9 mouse cellular contexts compared by ENCODE assay signal in the genomic region with DNA sequence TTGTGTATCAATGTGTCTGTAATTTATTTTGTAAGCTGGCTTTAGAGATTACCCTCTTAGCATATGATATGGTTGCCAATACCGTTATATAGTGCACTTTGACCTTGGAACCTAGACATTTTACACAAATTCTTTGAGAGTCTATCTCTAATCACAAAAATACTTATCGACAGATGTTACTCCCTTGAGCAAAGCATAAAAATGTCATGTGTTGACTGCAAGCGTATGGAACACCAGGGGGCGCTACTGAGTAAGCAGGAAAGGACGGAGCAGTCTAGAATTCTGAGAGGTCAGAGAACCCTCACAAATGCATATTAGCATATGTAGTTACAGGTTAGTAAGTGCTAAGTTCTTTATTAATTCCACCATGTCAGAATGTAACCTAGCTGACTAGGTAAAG. TPM values are rescaled to one million over a fixed set of nuclear protein-coding genes. Genes with fewer than 3 reads are reported as not detected.
DNase-seq lines count a peak whose midpoint lies in the region; ATAC-seq and TF ChIP-seq lines count a peak whose summit lies in the region.
"Had no signal": no experiment of that assay in that cellular context is flagged by ENCODE, and none has a peak within 500 bp of the region (broad histone marks: within the 10 kb centered on the region; RNA-seq: fewer than 3 reads in every experiment).

No protein-coding gene starts in this region.

- H3K4me2 ChIP-seq in liver, embryonic 13.5 days, result no peak overlapping the region
- H3K4me2 ChIP-seq: heart, embryonic 13.5 days had no signal

- H3K4me3 ChIP-seq in C2C12 (ENCODE audit: insufficient read depth, poor library complexity, severe bottlenecking), result no peak overlapping the region
- H3K4me3 ChIP-seq in liver, embryonic 13.5 days (replicated peaks), result no peak overlapping the region
- H3K4me3 ChIP-seq: heart, embryonic 13.5 days had no signal

- TF ChIP-seq CTCF in C2C12 (IDR thresholded peaks at IDR 0.05; ENCODE audit: control insufficient read depth, insufficient read depth, insufficient read length), result peak; percentile 42

- 4% methylated on average over 5 of the region's 5 CpGs for WGBS in liver, embryonic 13.5 days (ENCODE audit: insufficient replicate concordance)

- no peaks in the 10 kb centered on the region for H3K9me3 ChIP-seq in liver, embryonic 13.5 days (replicated peaks)
- H3K9me3 ChIP-seq: heart, embryonic 13.5 days had no signal

- H3K36me3 ChIP-seq in C2C12 (ENCODE audit: control insufficient read depth, insufficient read depth), result peaks cover 38% of the 10 kb centered on the region
- H3K36me3 ChIP-seq in liver, embryonic 13.5 days, result peaks cover 41% of the 10 kb centered on the region

- H3K4me1 ChIP-seq in liver, embryonic 13.5 days (replicated peaks), result peaks cover 34% of the 10 kb centered on the region

- no peaks in the 10 kb centered on the region for H3K27me3 ChIP-seq in C2C12 (ENCODE audit: control insufficient read depth, insufficient read depth, insufficient read length)
- no peaks in the 10 kb centered on the region for H3K27me3 ChIP-seq in liver, embryonic 13.5 days
- H3K27me3 ChIP-seq: heart, embryonic 13.5 days had no signal

- ATAC-seq in liver, embryonic 13.5 days (ENCODE audit: low read depth), result no peak
- ATAC-seq in neutrophil, adult 5-6 weeks (ENCODE audit: extremely low read depth, insufficient number of reproducible peaks, low FRiP score, poor library complexity, severe bottlenecking), result peak; percentile 55; the same call in 1 of the 2 replicates

- H3K9ac ChIP-seq in liver, embryonic 13.5 days, result no peak overlapping the region
- H3K9ac ChIP-seq: heart, embryonic 13.5 days had no signal

- H3ac ChIP-seq in C2C12 (ENCODE audit: control insufficient read depth, insufficient read length, low read depth), result no peak overlapping the region

- peaks cover 31% of the 10 kb centered on the region for H3K79me2 ChIP-seq in C2C12 (ENCODE audit: control insufficient read depth, insufficient read depth)

- H3K79me3 ChIP-seq in C2C12 (ENCODE audit: low read depth), result peaks cover 19% of the 10 kb centered on the region

- H3K27ac ChIP-seq in liver, embryonic 13.5 days, result no peak overlapping the region
- H3K27ac ChIP-seq: heart, embryonic 13.5 days had no signal

- peak; percentile 88 for DNase-seq in R1 (ENCODE audit: low read depth, low spot score)
- DNase-seq in cerebellum, postnatal 14 days, result peak; percentile 89 to 95
- peak; percentile 54 to 72 for DNase-seq in frontal cortex, postnatal 25 days (ENCODE audit: low spot score in 2 of 2)
- DNase-seq in kidney, postnatal 25 days, result peak; percentile 72 to 92
- peak; percentile 58 for DNase-seq in liver, embryonic 13.5 days
- DNase-seq in thymus, postnatal 36 days, result peak; percentile 43 to 59

TF ChIP-seq in C2C12, 6 proteins besides CTCF, POLR2A, EP300 and RAD21:
- TF ChIP-seq FOSL1 (IDR thresholded peaks at IDR 0.05; ENCODE audit: insufficient read depth, low read length, poor library complexity, severe bottlenecking), result no peak
- no peak for TF ChIP-seq MAX (IDR thresholded peaks at IDR 0.05)
- no peak for TF ChIP-seq CEBPB (IDR thresholded peaks at IDR 0.05; ENCODE audit: low read depth)
- no peak for TF ChIP-seq USF1 (IDR thresholded peaks at IDR 0.05; ENCODE audit: low read depth)
- no peak for TF ChIP-seq MYOD1 (IDR thresholded peaks at IDR 0.05; ENCODE audit: control insufficient read depth, insufficient read length, low read depth)
- no peak for TF ChIP-seq MYOG (IDR thresholded peaks at IDR 0.05; ENCODE audit: control insufficient read depth, extremely low read depth, insufficient read length)

RNA-seq across cellular contexts. Expression of a gene that starts 5.8 kb away (rescaled TPM):
- polyA plus RNA-seq in C2C12 (2012; fragmentation: generic; extraction: Trizol), result 3,206 TPM
- polyA plus RNA-seq in liver, embryonic 13.5 days (2015; fragmentation: Nextera tagmentation; extraction: Ambion mirVana), result 1,285 and 1,320 TPM in 2 replicates
- 362 and 404 TPM in 2 replicates for total RNA-seq in neutrophil, adult 5-6 weeks (2017)

RNA-seq across cellular contexts. Expression of a gene that starts 16.5 kb away (rescaled TPM):
- polyA plus RNA-seq in C2C12 (2012; fragmentation: generic; extraction: Trizol), result not detected
- not detected in 2 replicates for polyA plus RNA-seq in liver, embryonic 13.5 days (2015; fragmentation: Nextera tagmentation; extraction: Ambion mirVana)
- total RNA-seq in neutrophil, adult 5-6 weeks (2017), result not detected in 2 replicates
- polyA plus RNA-seq: heart, embryonic 13.5 days had no signal
